Mouse (Mus musculus) forebrain, embryonic 11.5 days (tissue): ENCODE results near the gene Pxmp4. TPM values are rescaled to one million over a fixed set of nuclear protein-coding genes. Genes with fewer than 3 reads are reported as not detected.

Experiments used
- ATAC-seq: fragments of 200-750 bp; cut with Nextera tagmentation; replicated peaks from 2 replicates; pipeline ENCODE4 v1.8.0; 2017; ENCODE audit warnings: moderate TSS enrichment; ENCODE audit not compliant: low FRiP score
- DNase-seq: peaks from one replicate; pipeline ENCODE4 v3.0.0-alpha.2; 2017; ENCODE audit warnings: low spot score
- H3K27ac ChIP-seq: fragments of 300-500 bp; sonication (generic); 2 replicates; pipeline ENCODE4 v1.5.1; 2014; ENCODE audit warnings: low read depth, low read length
- H3K27me3 ChIP-seq: fragments of 300-500 bp; sonication (generic); 2 replicates; pipeline ENCODE4 v1.6.1; 2014; ENCODE audit warnings: mild to moderate bottlenecking, low read length, mixed read lengths; ENCODE audit not compliant: control insufficient read depth, insufficient read depth
- H3K36me3 ChIP-seq: fragments of 300-500 bp; sonication (generic); 2 replicates; pipeline ENCODE4 v1.6.1; 2014; ENCODE audit warnings: mild to moderate bottlenecking, low read length, moderate library complexity, mixed read lengths; ENCODE audit not compliant: control insufficient read depth, insufficient read depth
- H3K4me1 ChIP-seq: fragments of 300-500 bp; sonication (generic); replicated peaks from 2 replicates; pipeline ENCODE4 v1.6.1; 2014; ENCODE audit warnings: low read length, mixed read lengths; ENCODE audit not compliant: control insufficient read depth, insufficient read depth
- H3K4me2 ChIP-seq: fragments of 300-500 bp; sonication (generic); 2 replicates; pipeline ENCODE4 v1.6.1; 2014; ENCODE audit warnings: low read depth, mild to moderate bottlenecking, low read length, moderate library complexity, mixed read lengths; ENCODE audit not compliant: severe bottlenecking
- H3K4me3 ChIP-seq: fragments of 300-500 bp; sonication (generic); 2 replicates; pipeline ENCODE4 v1.5.1; 2014; ENCODE audit warnings: low read depth, low read length
- H3K9ac ChIP-seq: fragments of 300-500 bp; sonication (generic); 2 replicates; pipeline ENCODE4 v1.6.1; 2014; ENCODE audit warnings: low read length
- H3K9me3 ChIP-seq: fragments of 300-500 bp; sonication (generic); 2 replicates; pipeline ENCODE4 v1.6.1; 2016; ENCODE audit warnings: low read length, mixed read lengths; ENCODE audit not compliant: control insufficient read depth
- WGBS: fragments of 180-500 bp; shearing (Covaris S2); extraction: QIAGEN DNeasy Blood & Tissue Kit; methylation state at CpG from one replicate; pipeline ENCODE4 v1.1.7; 2014; 5-methylcytosine and 5-hydroxymethylcytosine counted together
- polyA plus RNA-seq: library from polyadenylated mRNA; unstranded; fragments of >200 nt; fragmentation: Nextera tagmentation; extraction: Ambion mirVana; gene quantifications from 2 replicates; pipeline ENCODE4 v1.2.1, GENCODE M21; 2014

Pxmp4 gene
- polyA plus RNA-seq, 1 experiment from 2014 or later, result 10.0 TPM

- Histone ChIP-seq H3K4me2 (no peak overlapping the region), H3K27me3 (no peaks in the 10 kb centered on the region), H3K36me3 (no peaks in the 10 kb centered on the region), H3K4me1 (peaks cover 17% of the 10 kb centered on the region), H3K27ac (no peak overlapping the region), H3K9me3 (no peaks in the 10 kb centered on the region), H3K4me3 (no peak overlapping the region), H3K9ac (peak overlapping the region; percentile 16; the same call in 1 of the 2 replicates)
- DNase-seq (no peak), ATAC-seq (no peak)
- WGBS, result 89% methylated on average over 8 of the region's 8 CpGs
Observed at GRCm38 (mm10) chr2:154571976-154572375, 31.5 kb downstream of the Pxmp4 start.

- no peak for ATAC-seq
- no peaks in the 10 kb centered on the region for H3K9me3 ChIP-seq
- 89% methylated on average over 4 of the region's 4 CpGs for WGBS
- DNase-seq, result no peak
- H3K27me3 ChIP-seq, result no peaks in the 10 kb centered on the region
- no peak overlapping the region for H3K9ac ChIP-seq
- no peaks in the 10 kb centered on the region for H3K36me3 ChIP-seq
- peaks cover 16% of the 10 kb centered on the region for H3K4me1 ChIP-seq
- no peak overlapping the region for H3K27ac ChIP-seq
- no peak overlapping the region for H3K4me2 ChIP-seq
- no peak overlapping the region for H3K4me3 ChIP-seq
Observed at GRCm38 (mm10) chr2:154571266-154571665, 32.2 kb downstream of the Pxmp4 start.

- DNase-seq, result no peak
Observed at GRCm38 (mm10) chr2:154570666-154571065, 32.8 kb downstream of the Pxmp4 start.

GRCm38 (mm10) chr2:154569836-154570286 lies 33.6 kb downstream of the Pxmp4 start, which contains the start of gene E2f1:
Gene E2f1, minus strand, starts transcription at chr2:154569892.
- H3K4me3 ChIP-seq, result peak within 1 kb of the TSS; percentile 84
- H3K4me1 ChIP-seq, result peaks cover 18% of the 10 kb centered on the region

More at GRCm38 (mm10) chr2:154570666-154571065, 32.8 kb downstream of the Pxmp4 start:
- no peak overlapping the region for H3K9ac ChIP-seq
- no peak for ATAC-seq
- 78% methylated on average over 4 of the region's 4 CpGs for WGBS
- H3K9me3 ChIP-seq, result no peaks in the 10 kb centered on the region
- no peak overlapping the region for H3K4me2 ChIP-seq
- H3K27ac ChIP-seq, result no peak overlapping the region
- peaks cover 16% of the 10 kb centered on the region for H3K4me1 ChIP-seq
- H3K4me3 ChIP-seq, result no peak overlapping the region
- no peaks in the 10 kb centered on the region for H3K27me3 ChIP-seq
- no peaks in the 10 kb centered on the region for H3K36me3 ChIP-seq

GRCm38 (mm10) chr2:154569071-154569748 lies 34.3 kb downstream of the Pxmp4 start:
- H3K36me3 ChIP-seq, result no peaks in the 10 kb centered on the region
- ATAC-seq, result peak; percentile 77
- H3K9ac ChIP-seq, result peak overlapping the region; percentile 73

More at GRCm38 (mm10) chr2:154569836-154570286, 33.6 kb downstream of the Pxmp4 start, which contains the start of gene E2f1:
- H3K4me2 ChIP-seq, result peak within 1 kb of the TSS; percentile 64
- H3K27ac ChIP-seq, result peak within 1 kb of the TSS; percentile 84
- DNase-seq (peak; percentile 99), ATAC-seq (peak; percentile 97)
- under 1% methylated on average over 41 of the region's 44 CpGs for WGBS
- no peaks in the 10 kb centered on the region for H3K27me3 ChIP-seq
- H3K9me3 ChIP-seq, result no peaks in the 10 kb centered on the region
- H3K36me3 ChIP-seq, result no peaks in the 10 kb centered on the region
- peak within 1 kb of the TSS; percentile 73 for H3K9ac ChIP-seq

GRCm38 (mm10) chr2:154568329-154569070 lies 35.0 kb downstream of the Pxmp4 start:
- H3K4me1 ChIP-seq, result peaks cover 18% of the 10 kb centered on the region
- peak overlapping the region; percentile 84 for H3K4me3 ChIP-seq
- 13% methylated on average over 10 of the region's 10 CpGs for whole genome bisulfite sequencing
- H3K27ac ChIP-seq, result peak overlapping the region; percentile 84
- peaks cover under 1% of the 10 kb centered on the region; the same call in 1 of the 2 replicates for H3K36me3 ChIP-seq
- H3K4me2 ChIP-seq, result peak overlapping the region; percentile 64
- H3K27me3 ChIP-seq, result no peaks in the 10 kb centered on the region
- H3K9me3 ChIP-seq, result no peaks in the 10 kb centered on the region
- H3K9ac ChIP-seq, result peak overlapping the region; percentile 73
- peak; percentile 75 for DNase-seq
- peak; percentile 23 for ATAC-seq

More at GRCm38 (mm10) chr2:154569071-154569748, 34.3 kb downstream of the Pxmp4 start:
- Histone ChIP-seq H3K27ac (peak overlapping the region; percentile 84), H3K4me2 (peak overlapping the region; percentile 64), H3K4me3 (peak overlapping the region; percentile 84), H3K9me3 (no peaks in the 10 kb centered on the region), H3K4me1 (peaks cover 18% of the 10 kb centered on the region), H3K27me3 (no peaks in the 10 kb centered on the region)
- under 1% methylated on average over 45 of the region's 70 CpGs for WGBS
- DNase-seq, result peak; percentile 85

GRCm38 (mm10) chr2:154567766-154568165 lies 35.7 kb downstream of the Pxmp4 start:
- Histone ChIP-seq H3K4me2 (peak overlapping the region; percentile 64), H3K4me3 (peak overlapping the region; percentile 84), H3K27ac (peak overlapping the region; percentile 84), H3K9me3 (no peaks in the 10 kb centered on the region), H3K36me3 (peaks cover 8% of the 10 kb centered on the region; the same call in 1 of the 2 replicates), H3K9ac (peak overlapping the region; percentile 73), H3K27me3 (no peaks in the 10 kb centered on the region), H3K4me1 (peaks cover 18% of the 10 kb centered on the region)
- WGBS, result 75% methylated on average over 2 of the region's 2 CpGs
- ATAC-seq, result no peak
- no peak for DNase-seq

- Histone ChIP-seq H3K27ac (no peak overlapping the region), H3K36me3 (peaks cover 9% of the 10 kb centered on the region; the same call in 1 of the 2 replicates), H3K9ac (0 out of 2 replicates have a peak overlapping the region, but pooled peaks have one; percentile 23), H3K4me1 (peaks cover 18% of the 10 kb centered on the region), H3K9me3 (no peaks in the 10 kb centered on the region), H3K4me3 (no peak overlapping the region), H3K4me2 (peak overlapping the region; percentile 3; the same call in 1 of the 2 replicates), H3K27me3 (no peaks in the 10 kb centered on the region)
- DNase-seq, result no peak
- ATAC-seq, result no peak
- WGBS, result 66% methylated on average over 8 of the region's 8 CpGs
Observed at GRCm38 (mm10) chr2:154566641-154567040, 36.9 kb downstream of the Pxmp4 start.
